Mouse (Mus musculus) midbrain, embryonic 11.5 days (tissue): ENCODE data around the gene Casp2. TPM values are rescaled to one million over a fixed set of nuclear protein-coding genes. Genes with fewer than 3 reads are reported as not detected.

Experiments
- ATAC-seq: fragments of 200-750 bp; cut with Nextera tagmentation; 2 replicates; pipeline ENCODE4 v1.8.0; 2017; ENCODE audit warnings: moderate TSS enrichment, moderate library complexity; ENCODE audit not compliant: low FRiP score
- DNase-seq: peaks from one replicate; pipeline ENCODE4 v3.0.0; 2015; ENCODE audit warnings: low spot score; ENCODE audit errors: missing footprints
- H3K27ac ChIP-seq: fragments of 300-500 bp; sonication (generic); 2 replicates; pipeline ENCODE4 v1.5.1; 2014; ENCODE audit warnings: low read depth, low read length
- H3K27me3 ChIP-seq: fragments of 300-500 bp; sonication (generic); 2 replicates; pipeline ENCODE4 v1.6.1; 2014; ENCODE audit warnings: mild to moderate bottlenecking, low read length, moderate library complexity, mixed read lengths; ENCODE audit not compliant: control insufficient read depth, insufficient read depth
- H3K36me3 ChIP-seq: fragments of 300-500 bp; sonication (generic); 2 replicates; pipeline ENCODE4 v1.6.1; 2014; ENCODE audit warnings: mild to moderate bottlenecking, low read length, moderate library complexity, mixed read lengths; ENCODE audit not compliant: control insufficient read depth, insufficient read depth
- H3K4me1 ChIP-seq: fragments of 300-500 bp; sonication (generic); 2 replicates; pipeline ENCODE4 v1.6.1; 2014; ENCODE audit warnings: low read length; ENCODE audit not compliant: control insufficient read depth, insufficient read depth
- H3K4me2 ChIP-seq: fragments of 300-500 bp; sonication (generic); 2 replicates; pipeline ENCODE4 v1.6.1; 2014; ENCODE audit warnings: mild to moderate bottlenecking, moderate library complexity
- H3K4me3 ChIP-seq: fragments of 300-500 bp; sonication (generic); 2 replicates; pipeline ENCODE4 v1.5.1; 2014; ENCODE audit warnings: low read depth, low read length
- H3K9ac ChIP-seq: fragments of 300-500 bp; sonication (generic); 2 replicates; pipeline ENCODE4 v1.6.1; 2014; ENCODE audit warnings: low read length
- H3K9me3 ChIP-seq: fragments of 300-500 bp; sonication (generic); 2 replicates; pipeline ENCODE4 v1.6.1; 2016; ENCODE audit warnings: low read length; ENCODE audit not compliant: control insufficient read depth
- WGBS: fragments of 180-500 bp; shearing (Covaris S2); extraction: QIAGEN DNeasy Blood & Tissue Kit; methylation state at CpG from one replicate; pipeline ENCODE4 v1.1.7; 2014; 5-methylcytosine and 5-hydroxymethylcytosine counted together
- polyA plus RNA-seq: library from polyadenylated mRNA; unstranded; fragments of >200 nt; fragmentation: Nextera tagmentation; extraction: Ambion mirVana; gene quantifications from 2 replicates; pipeline ENCODE4 v1.2.1, GENCODE M21; 2014

The Casp2 gene
- 70.2 and 78.8 TPM in 2 replicates for polyA plus RNA-seq

DNA sequence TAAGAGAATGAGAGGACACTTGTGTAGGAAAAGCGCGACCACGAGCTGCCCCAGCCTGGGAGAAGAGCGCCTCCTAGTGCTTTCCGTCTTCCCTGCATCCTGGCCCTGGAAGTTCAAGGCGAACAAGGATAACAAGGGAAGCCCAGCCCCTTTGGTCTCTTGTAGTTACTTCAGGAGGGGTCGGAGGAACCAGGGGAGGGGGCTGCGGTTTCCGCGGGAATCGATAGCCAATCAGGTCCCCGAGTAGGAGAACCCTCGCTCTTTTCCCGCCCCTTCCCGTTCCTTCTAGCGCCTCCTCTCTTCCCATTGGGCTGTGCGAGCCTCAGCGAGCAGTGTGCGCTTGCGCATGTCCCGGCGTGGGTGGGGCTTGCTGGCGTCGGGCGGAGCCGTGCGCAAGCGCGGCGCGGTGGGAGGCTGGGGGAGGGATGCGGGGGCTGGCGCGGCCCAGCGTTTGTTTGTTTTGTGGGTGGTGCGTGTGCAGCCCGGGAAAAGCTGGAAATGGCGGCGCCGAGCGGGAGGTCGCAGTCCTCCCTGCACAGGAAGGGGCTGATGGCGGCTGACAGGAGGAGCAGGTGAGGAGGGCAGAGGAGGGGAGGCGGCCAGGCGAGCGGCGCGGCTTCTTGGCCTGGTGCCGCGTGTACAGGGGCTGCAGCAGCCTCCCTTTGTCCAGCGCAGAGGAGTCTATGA is at the start of gene Casp2:
Gene Casp2 (plus strand): TSS at position 360 of the 687 bp plus-strand sequence.
- peak; percentile 100 for ATAC-seq
- under 1% methylated on average over 50 of the region's 51 CpGs for WGBS
- Histone ChIP-seq H3K4me3 (peak within 1 kb of the TSS; percentile 83), H3K36me3 (peaks cover 19% of the 10 kb centered on the region), H3K27ac (peak within 1 kb of the TSS; percentile 72), H3K9me3 (no peaks in the 10 kb centered on the region), H3K9ac (peak within 1 kb of the TSS; percentile 93), H3K4me1 (peaks cover 3% of the 10 kb centered on the region; the same call in 1 of the 2 replicates), H3K27me3 (no peaks in the 10 kb centered on the region), H3K4me2 (peak within 1 kb of the TSS; percentile 68)
- peak; percentile 100 for DNase-seq

DNA sequence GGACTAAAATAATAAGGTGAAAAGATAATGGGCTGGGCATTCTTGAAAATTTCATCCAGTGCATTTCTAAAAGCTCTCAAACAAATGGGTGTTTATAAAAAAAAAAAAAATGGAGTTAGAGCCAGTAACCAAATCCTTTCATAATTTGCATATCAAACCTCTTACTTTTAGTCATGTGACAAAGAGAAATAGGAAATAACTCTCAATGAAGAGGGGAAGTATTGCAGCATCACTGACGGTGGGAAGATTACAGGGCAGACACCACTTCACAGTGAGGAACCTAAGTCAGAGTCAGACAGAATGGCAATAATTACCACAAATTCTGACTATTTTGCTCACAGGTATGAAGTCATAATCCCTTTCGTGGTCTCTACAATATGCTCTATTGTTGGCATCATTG is 49.8 kb upstream of the Casp2 start, which contains the start of gene Tas2r144:
Gene Tas2r144 (plus strand): TSS at position 301 of the 400 bp plus-strand sequence.
- WGBS, result 88% methylated on average over 2 of the region's 2 CpGs
- no peak for ATAC-seq
- no peaks in the 10 kb centered on the region for H3K4me1 ChIP-seq
- no peak within 1 kb of the TSS for H3K27ac ChIP-seq
- DNase-seq, result no peak
- H3K36me3 ChIP-seq, result no peaks in the 10 kb centered on the region
- H3K4me3 ChIP-seq, result no peak within 1 kb of the TSS
- no peak within 1 kb of the TSS for H3K4me2 ChIP-seq
- no peaks in the 10 kb centered on the region for H3K9me3 ChIP-seq
- H3K9ac ChIP-seq, result no peak within 1 kb of the TSS
- no peaks in the 10 kb centered on the region for H3K27me3 ChIP-seq

DNA sequence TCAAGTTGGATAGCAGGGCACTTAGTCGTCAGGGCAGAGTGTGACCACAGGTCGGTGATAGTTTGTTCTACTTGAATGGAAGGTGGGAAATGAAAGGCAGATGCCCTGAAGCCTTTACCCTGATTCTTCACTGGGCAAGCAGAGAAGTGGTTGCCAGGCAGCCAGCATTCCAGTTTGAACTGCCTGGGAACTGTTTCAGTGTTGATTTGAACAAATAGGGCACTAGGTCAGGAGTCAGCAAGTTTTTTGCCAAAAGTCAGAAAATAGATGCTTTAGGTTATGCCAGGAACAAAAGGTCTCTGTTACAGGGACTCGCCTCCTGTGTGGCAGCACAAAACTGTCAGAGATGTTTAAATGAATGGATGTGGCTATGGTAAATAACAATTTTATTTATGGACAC is 42.5 kb upstream of the Casp2 start:
- 74% methylated on average over 3 of the region's 3 CpGs for WGBS
- Histone ChIP-seq H3K9ac (no peak overlapping the region), H3K9me3 (no peaks in the 10 kb centered on the region), H3K27ac (no peak overlapping the region), H3K27me3 (no peaks in the 10 kb centered on the region), H3K4me2 (no peak overlapping the region), H3K36me3 (no peaks in the 10 kb centered on the region), H3K4me1 (no peaks in the 10 kb centered on the region), H3K4me3 (no peak overlapping the region)
- ATAC-seq (no peak), DNase-seq (no peak)

DNA sequence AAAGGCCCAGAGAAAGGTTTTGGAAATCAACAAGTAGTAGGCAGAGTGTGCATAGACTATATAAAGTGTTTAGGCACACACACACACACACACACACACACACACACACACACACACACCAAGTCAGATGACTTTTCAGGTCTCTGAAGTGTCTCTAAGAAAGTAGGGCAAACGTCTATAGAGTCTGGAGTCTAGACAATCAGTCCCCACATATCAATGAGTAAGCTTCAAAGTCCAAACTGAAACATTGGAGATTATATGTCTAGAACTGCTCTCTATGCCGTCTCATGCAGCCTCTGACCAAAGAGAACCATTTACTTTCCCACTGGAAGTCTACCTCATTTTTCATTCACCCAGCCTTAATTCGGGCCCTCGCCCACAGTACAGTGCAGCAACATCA is 39.7 kb upstream of the Casp2 start:
- Histone ChIP-seq H3K4me2 (no peak overlapping the region), H3K36me3 (no peaks in the 10 kb centered on the region), H3K4me1 (no peaks in the 10 kb centered on the region), H3K27ac (no peak overlapping the region), H3K9ac (no peak overlapping the region), H3K9me3 (no peaks in the 10 kb centered on the region), H3K4me3 (no peak overlapping the region), H3K27me3 (no peaks in the 10 kb centered on the region)
- ATAC-seq, result no peak
- DNase-seq, result no peak
- WGBS, result 81% methylated on average over 4 of the region's 4 CpGs

DNA sequence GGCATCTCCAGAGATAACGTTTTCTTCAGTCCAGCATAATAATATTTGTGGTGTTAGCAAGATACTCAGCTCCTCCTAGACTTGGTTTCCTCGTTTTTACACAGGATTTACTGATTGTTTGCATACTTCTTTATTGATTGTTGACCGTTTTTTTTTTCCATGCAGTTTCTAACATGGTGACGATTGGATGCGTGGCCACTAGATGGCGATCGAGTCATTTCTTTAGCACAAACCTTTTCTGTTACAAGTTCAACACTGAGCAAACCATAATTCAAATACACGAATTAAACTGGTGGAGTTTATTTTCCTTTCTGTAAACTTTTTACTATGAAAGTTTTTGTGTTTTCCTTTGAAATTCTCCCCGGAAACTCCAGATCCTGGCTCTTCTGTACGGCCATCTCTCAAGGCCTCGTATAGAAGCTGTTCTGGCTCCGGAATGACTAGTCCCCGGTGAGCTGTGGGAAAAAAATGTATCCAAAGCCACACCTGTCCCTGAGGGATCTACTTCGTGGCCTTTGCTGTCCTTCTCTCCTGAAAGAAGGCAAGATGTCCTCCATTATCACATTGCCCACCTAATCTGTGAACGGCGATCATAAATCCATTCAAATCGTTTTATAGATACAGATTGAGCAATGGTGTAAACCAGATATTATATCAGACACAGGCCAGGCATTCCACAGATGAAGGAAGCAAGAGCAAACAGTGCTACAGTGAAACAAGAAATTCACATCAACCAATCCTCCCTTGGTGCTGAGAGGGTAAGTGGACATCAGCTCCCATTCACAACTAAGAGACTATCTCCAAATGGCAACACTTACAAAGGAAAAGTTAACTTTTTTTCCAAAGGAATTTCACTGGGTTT is 37.3 kb upstream of the Casp2 start:
- ATAC-seq (peak; percentile 70; the same call in 1 of the 2 replicates), DNase-seq (peak; percentile 95)
- Histone ChIP-seq H3K36me3 (no peaks in the 10 kb centered on the region), H3K4me3 (no peak overlapping the region), H3K27ac (no peak overlapping the region), H3K4me1 (no peaks in the 10 kb centered on the region), H3K9ac (no peak overlapping the region), H3K9me3 (no peaks in the 10 kb centered on the region), H3K4me2 (no peak overlapping the region), H3K27me3 (no peaks in the 10 kb centered on the region)
- WGBS, result 37% methylated on average over 17 of the region's 17 CpGs

DNA sequence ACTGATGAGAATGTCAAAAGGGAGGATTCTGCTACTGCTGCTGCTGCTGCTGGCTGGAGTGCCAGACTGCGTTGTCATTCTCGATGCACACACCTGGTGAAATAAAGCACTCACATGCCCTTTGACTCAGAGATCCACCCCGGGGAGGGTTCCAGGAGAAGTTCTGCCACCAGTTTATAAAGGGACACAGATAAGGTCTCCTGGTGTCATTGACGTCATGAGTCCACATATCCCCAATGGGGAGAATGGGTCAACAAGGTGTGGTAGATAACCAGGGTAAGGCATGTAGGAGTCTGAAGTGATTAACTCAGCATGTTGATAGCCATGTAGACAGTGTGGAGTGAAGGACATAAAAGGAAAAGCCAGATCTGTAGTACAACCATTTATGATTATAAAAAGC is 35.2 kb upstream of the Casp2 start:
- WGBS, result 81% methylated on average over 4 of the region's 4 CpGs
- no peaks in the 10 kb centered on the region for H3K9me3 ChIP-seq
- H3K36me3 ChIP-seq, result no peaks in the 10 kb centered on the region
- H3K27ac ChIP-seq, result no peak overlapping the region
- H3K4me1 ChIP-seq, result no peaks in the 10 kb centered on the region
- no peak overlapping the region for H3K9ac ChIP-seq
- no peaks in the 10 kb centered on the region for H3K27me3 ChIP-seq
- H3K4me3 ChIP-seq, result no peak overlapping the region
- no peak overlapping the region for H3K4me2 ChIP-seq
- no peak for DNase-seq
- ATAC-seq, result no peak

DNA sequence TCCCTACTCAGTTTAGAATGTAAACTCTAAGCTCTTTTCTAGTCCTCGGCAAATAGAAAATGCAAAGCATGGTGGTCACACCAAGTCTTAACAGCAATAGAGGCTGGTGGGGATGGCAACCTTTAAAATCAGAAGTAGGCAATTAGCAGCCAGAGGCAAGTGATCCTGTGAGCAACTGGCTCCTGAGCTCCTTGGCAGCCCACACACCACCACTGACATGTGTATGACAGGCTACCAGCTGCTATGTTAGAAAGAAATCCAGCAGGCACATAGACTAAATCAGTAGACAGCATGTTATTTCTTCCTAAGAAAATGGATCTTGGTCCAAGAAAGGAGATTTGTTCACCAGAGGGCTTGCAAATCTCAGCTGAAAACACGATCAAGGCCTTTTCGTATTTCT is 33.6 kb upstream of the Casp2 start:
- Histone ChIP-seq H3K4me2 (no peak overlapping the region), H3K36me3 (no peaks in the 10 kb centered on the region), H3K9me3 (no peaks in the 10 kb centered on the region), H3K4me3 (no peak overlapping the region), H3K27me3 (no peaks in the 10 kb centered on the region), H3K9ac (no peak overlapping the region), H3K27ac (no peak overlapping the region), H3K4me1 (no peaks in the 10 kb centered on the region)
- WGBS, result 88% methylated on average over 3 of the region's 3 CpGs
- no peak for ATAC-seq
- no peak for DNase-seq

DNA sequence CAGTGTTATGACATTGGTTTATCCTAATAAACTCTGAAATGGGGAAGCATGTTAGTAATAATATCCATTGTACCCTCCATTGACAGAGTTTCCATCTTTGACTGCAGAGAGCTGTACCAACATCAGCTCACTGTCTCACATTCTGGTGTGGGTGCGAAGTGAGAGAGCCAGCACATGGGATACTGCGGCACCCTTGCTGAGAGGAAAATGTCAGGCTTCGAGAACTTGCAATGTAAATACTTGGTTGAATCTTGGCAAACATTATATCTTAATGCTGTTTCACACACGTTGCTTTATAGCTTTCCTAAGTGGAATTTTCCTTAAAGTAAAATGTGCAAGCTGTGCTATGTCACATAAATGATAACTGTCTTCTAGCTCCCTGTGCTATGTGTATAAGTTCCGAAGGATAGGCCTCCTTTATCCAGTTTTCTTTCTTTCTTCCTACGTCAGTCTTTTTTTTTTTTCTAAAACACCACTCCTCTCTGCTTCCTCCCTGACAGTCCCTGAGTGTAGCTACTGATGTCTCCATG is 27.4 kb upstream of the Casp2 start:
- DNase-seq (no peak), ATAC-seq (no peak)
- Histone ChIP-seq H3K4me1 (no peaks in the 10 kb centered on the region), H3K4me3 (no peak overlapping the region), H3K27ac (no peak overlapping the region), H3K27me3 (no peaks in the 10 kb centered on the region), H3K9me3 (no peaks in the 10 kb centered on the region), H3K4me2 (no peak overlapping the region), H3K36me3 (no peaks in the 10 kb centered on the region), H3K9ac (no peak overlapping the region)
- 78% methylated on average over 6 of the region's 6 CpGs for WGBS
